Mouse (Mus musculus) right cerebral cortex, adult 18-20 months (tissue): Measurements from ENCODE around the gene Dek.

Experiments used
- DNase-seq: peaks from one replicate; pipeline ENCODE4 v3.0.0; 2022; ENCODE audit warnings: mixed read lengths

The Dek gene

DNA sequence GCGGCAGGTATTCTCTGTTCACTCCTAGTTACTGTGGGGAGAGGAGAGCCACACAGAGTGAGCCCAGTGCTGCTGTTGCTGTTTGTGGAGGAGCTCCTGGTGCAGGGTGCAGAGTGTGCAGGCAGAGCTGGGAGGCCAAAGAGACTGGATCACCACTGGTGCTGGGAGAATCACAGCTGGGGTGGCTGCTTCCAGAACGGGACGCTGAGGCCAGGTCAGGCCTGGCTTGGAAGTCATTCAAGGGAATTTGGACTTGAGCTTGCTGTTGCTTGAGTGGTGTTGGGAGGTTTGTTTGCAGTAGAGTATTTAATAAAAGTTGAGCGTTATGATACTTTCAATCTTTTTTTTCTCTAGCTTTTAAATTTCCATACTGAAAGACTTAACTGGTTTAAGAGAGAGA, 58.0 kb downstream of the Dek start:
- DNase-seq = no peak

DNA sequence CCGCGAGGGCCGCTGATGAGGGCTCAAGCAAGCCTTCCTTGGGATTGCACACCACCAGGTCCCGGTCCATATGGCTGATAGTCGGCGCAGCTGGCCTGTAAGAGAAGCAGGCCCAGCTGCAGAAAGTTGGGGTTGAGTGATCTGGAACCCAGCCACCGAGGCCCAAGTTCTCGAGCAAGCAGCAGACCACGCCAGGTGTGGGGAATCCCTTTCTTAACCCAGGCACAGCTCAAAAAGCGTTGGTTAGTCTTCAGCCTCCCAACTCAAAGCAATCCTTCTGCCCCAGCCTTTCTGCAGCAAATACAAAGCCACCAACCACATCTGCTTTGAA, 61.4 kb downstream of the Dek start, which contains the start of gene Tpmt:
Tpmt (minus strand) TSS at position 121 of the 331 bp plus-strand sequence.
- no peak for DNase-seq

DNA sequence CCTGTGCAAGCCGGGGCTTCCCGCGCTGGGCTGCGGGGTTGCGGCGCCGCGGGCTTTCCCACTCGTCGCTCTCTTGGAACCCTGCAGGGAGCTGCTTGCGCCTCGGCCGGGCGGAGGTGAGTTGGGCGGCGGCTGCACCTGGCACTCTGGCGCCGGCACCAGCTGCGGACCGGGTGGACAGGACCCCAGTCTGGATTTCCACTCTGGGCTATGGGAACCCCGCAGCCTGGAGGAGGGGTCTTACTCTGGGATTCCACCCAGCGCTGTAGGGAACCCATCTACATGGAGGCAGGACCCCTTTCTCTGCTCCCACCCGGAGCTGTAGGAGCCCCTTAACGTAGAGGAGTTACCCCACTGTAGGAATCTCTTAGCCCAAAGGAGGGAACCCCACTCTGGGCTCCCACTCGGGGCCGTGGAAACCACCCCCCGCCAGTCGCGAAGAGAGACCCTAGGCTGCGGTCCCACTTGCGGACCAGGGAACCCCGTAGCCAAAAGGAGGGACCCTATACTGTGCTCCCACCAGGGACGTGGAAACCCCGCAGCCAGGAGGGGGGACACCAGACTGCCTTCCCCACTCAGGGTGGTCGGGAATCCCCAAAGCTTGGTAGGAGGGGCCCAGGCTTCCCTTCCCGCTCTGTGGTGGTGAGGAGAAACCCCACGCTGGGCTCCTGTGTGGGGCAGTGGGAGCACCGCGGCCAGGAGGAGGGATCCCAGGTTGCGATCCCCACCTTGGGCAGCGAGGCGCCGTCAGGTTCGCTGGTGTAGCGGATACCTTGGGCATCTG, 62.0 kb downstream of the Dek start:
- no peak for DNase-seq

DNA sequence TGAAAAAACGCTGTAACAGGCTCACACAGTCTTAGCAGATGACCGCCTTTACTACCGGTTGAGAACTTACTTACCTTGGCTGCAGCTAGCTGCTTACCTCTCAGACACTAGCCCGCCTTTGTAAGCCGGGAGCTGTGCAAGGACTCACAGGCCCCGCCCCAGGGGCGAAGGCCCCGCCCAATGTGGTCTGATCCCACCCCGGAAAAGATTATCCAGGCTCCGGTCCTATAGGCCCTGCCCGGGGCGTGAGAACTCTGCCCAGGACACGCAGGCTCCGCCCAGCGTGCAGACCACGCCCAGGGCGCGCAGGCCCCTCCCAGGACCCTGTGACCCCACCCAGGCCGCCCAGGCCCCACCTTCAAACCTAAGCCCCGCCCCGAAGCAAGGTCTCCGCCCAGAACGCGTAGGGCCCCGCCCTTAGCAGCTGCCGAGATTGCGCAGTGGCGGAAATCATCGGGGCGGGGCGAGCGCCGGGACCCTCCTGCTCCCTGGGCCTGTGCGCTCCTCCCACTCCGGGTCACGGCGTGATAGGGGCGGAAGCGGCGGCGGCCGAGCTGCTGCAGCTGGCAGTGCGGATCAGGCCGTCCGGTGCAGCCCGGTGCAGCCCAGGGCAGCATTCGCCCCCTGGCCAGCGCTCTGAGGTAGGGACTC, 62.8 kb downstream of the Dek start, which contains the start of gene Kdm1b:
Kdm1b (plus strand) TSS at position 470 of the 651 bp plus-strand sequence.
- peak; percentile 99 for DNase-seq

DNA sequence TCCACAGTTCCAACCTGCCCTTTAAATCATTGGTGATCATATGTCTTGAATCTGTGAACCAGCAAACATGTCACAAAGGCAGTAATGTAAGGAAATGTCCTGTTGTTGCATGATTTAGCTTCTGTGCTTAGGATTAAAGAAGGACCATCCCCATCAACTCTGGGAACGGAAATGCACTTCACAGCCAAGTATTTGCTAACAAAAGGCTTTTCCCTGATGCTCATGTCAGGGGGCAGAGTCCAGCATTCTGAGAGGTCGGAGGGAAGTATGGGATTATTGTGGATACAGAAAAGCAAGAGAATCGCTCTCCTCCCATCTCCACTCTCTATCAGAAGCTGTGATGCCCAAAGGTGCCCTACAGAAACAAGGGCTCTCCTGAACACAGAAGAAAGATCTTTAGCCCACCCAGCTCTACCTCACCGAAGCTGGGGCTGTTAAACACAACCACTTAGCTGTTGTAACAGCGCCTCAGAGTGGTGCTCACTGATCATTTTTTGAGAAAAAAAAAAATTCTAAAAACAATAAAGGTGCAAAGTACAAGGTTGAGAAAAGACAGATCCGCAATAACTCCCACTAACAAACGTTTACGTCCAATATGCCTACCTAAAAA, 63.9 kb downstream of the Dek start:
- no peak for DNase-seq

DNA sequence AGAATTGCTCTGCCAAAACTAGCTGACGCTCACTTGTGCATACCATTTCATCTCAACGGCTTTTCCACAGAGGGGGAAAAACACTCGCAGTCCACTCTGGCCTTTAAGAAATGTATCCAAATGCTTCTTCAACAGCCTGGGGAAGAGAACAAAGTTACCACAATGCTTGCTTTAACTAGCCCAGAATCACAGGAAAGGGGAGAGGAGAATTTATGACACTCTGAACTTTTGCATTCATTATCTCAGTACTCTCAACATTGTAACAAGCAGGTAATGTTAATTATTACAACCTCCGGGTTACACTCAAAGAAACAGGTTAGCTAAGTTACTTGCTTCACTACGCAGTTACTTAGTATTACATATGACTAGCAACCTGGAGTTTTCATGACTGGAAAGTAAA, 65.9 kb downstream of the Dek start:
- no peak for DNase-seq

DNA sequence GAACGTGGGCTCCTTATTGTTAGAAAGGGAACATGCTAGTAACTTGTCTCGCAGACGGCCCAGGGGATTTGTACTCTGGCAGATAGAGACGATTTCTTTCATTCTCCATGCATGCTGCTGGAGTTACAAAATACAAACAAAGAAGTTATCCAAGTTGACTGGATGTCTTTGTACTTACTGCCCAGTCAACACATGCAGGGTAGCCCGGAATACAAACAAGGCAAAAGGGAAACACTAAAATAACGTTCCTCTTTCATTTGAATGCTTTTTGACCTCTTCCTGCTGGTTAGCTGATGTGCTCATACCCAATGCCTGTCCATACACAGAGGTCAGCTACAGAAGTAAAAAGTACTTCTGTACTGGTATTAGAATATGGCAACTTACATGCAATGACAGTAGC, 68.1 kb downstream of the Dek start:
- DNase-seq = no peak
